Mouse (Mus musculus): ENCODE data around the gene 1700025G04Rik. TPM values are rescaled to one million over a fixed set of nuclear protein-coding genes. Genes with fewer than 3 reads are reported as not detected.

1700025G04Rik gene
- total and polyA plus RNA-seq, 2 experiments from 2014 or later: 25.5 to 43.2 TPM

DNA sequence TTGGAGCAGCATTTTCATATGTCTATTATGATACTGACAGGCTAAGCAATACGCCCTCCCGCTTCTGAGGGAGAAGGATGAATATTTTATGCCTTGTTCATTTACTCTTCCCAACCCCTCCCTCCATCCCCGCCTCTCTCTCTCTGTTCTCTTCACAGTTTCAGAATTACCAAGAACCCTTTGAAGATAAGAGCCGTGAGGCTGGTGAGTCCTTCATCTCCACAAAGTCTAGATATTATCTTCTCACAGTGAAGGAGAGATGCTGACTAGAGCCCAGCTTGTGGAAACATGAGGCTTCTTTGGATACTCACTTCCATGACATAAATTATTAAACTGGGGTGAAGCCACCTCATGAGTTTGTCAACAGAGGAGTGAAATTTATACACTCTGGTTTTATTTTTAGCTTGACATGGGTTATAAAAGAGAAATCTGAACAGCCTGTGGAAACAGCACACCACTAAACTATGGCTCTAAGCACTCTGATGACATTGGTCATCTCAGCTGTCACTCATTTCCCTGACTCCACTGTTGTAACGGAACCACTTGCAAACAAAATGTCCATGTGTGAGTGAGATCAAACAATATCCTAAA is 116.7 kb downstream of the 1700025G04Rik start:
- H3K27ac ChIP-seq (ENCODE audit: low read depth, low read length): no peak overlapping the region
- 66% methylated on average over 5 of the region's 5 CpGs for WGBS
- H3K27me3 ChIP-seq (ENCODE audit: insufficient read depth, low read length): no peaks in the 10 kb centered on the region
- TF ChIP-seq CTCF (IDR thresholded peaks at IDR 0.05; ENCODE audit: low read depth): no peak
- no peak for DNase-seq
- no peak overlapping the region for H3K4me2 ChIP-seq (ENCODE audit: low read depth)
- peak; percentile 47; the same call in 1 of the 2 replicates for ATAC-seq
- peaks cover 4% of the 10 kb centered on the region; the same call in 1 of the 2 replicates for H3K4me1 ChIP-seq (ENCODE audit: insufficient read depth)
- H3K9ac ChIP-seq: no peak overlapping the region
- no peak overlapping the region for H3K4me3 ChIP-seq (ENCODE audit: low read depth, low read length)
- no peaks in the 10 kb centered on the region for H3K9me3 ChIP-seq (ENCODE audit: low read length)
- H3K36me3 ChIP-seq (ENCODE audit: insufficient read depth): no peaks in the 10 kb centered on the region; the same call in 1 of the 2 replicates

DNA sequence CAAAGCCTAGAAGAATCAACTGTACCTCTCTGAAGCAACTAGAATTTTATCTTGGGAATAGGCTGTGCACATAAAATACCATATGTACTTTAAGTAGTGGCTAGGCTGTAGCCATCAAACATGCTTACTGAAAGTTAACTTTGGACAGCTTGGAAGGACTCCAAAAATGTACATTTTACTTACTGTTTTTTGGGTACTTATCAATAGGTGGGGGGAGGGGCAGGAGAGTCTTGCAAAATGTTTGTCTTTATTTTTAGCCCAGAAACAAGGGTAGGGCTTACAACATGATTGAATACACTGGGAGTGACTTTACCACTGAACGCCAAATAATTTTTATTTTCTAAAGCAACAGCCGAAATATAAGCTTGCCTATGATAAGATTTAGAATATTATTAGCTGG is 118.3 kb downstream of the 1700025G04Rik start:
- H3K4me1 ChIP-seq (ENCODE audit: insufficient read depth): 0 out of 2 replicates have a peak, but pooled peaks cover 4% of the 10 kb centered on the region
- no peak overlapping the region for H3K9ac ChIP-seq
- H3K9me3 ChIP-seq (ENCODE audit: low read length): no peaks in the 10 kb centered on the region
- 96% methylated on average over 2 of the region's 2 CpGs for WGBS
- H3K27ac ChIP-seq (ENCODE audit: low read depth, low read length): no peak overlapping the region
- TF ChIP-seq CTCF (IDR thresholded peaks at IDR 0.05; ENCODE audit: low read depth): no peak
- H3K4me2 ChIP-seq (ENCODE audit: low read depth): no peak overlapping the region
- H3K4me3 ChIP-seq (ENCODE audit: low read depth, low read length): no peak overlapping the region
- DNase-seq: no peak
- no peaks in the 10 kb centered on the region for H3K27me3 ChIP-seq (ENCODE audit: insufficient read depth, low read length)
- H3K36me3 ChIP-seq (ENCODE audit: insufficient read depth): no peaks in the 10 kb centered on the region; the same call in 1 of the 2 replicates
- ATAC-seq: no peak

GRCm38 (mm10) chr1:151968126-151968525 is 121.8 kb downstream of the 1700025G04Rik start:
- no peak overlapping the region for H3K27ac ChIP-seq (ENCODE audit: low read depth, low read length)
- no peak for TF ChIP-seq CTCF (IDR thresholded peaks at IDR 0.05; ENCODE audit: low read depth)
- no peak overlapping the region for H3K4me2 ChIP-seq (ENCODE audit: low read depth)
- 0 out of 2 replicates have a peak, but pooled peaks cover 3% of the 10 kb centered on the region for H3K4me1 ChIP-seq (ENCODE audit: insufficient read depth)
- no peak overlapping the region for H3K9ac ChIP-seq
- no peaks in the 10 kb centered on the region for H3K9me3 ChIP-seq (ENCODE audit: low read length)
- H3K4me3 ChIP-seq (ENCODE audit: low read depth, low read length): no peak overlapping the region
- no peaks in the 10 kb centered on the region for H3K36me3 ChIP-seq (ENCODE audit: insufficient read depth)
- DNase-seq (no peak), ATAC-seq (no peak)
- H3K27me3 ChIP-seq (ENCODE audit: insufficient read depth, low read length): no peaks in the 10 kb centered on the region
- 96% methylated on average over 5 of the region's 5 CpGs for WGBS

DNA sequence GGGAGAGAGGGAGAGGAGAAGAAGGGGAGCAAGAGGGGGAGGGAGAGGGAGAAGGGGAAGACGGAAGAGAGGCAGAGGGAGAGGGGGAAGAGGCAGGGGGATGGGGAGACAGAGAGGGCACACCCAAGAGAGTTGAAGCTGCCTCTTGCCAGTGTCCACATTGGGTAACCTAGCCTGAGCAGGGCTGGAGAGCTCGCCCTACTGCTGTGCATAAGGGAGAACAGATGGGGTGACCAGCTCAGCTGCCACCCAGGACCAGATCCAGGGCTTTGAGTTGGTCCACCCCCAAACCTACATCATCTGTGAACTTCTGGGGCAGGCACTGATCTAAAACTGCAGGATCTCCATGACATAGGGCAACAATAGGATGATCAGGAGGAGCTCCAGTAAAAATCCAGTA is 125.1 kb downstream of the 1700025G04Rik start:
- no peak for TF ChIP-seq CTCF (IDR thresholded peaks at IDR 0.05; ENCODE audit: low read depth)
- Histone ChIP-seq H3K27ac (ENCODE audit: low read depth, low read length) (no peak overlapping the region), H3K4me1 (ENCODE audit: insufficient read depth) (no peaks in the 10 kb centered on the region), H3K9me3 (ENCODE audit: low read length) (no peaks in the 10 kb centered on the region), H3K9ac (no peak overlapping the region), H3K4me2 (ENCODE audit: low read depth) (no peak overlapping the region), H3K4me3 (ENCODE audit: low read depth, low read length) (no peak overlapping the region), H3K27me3 (ENCODE audit: insufficient read depth, low read length) (no peaks in the 10 kb centered on the region), H3K36me3 (ENCODE audit: insufficient read depth) (no peaks in the 10 kb centered on the region)
- 100% methylated on average over 2 of the region's 2 CpGs for WGBS
- DNase-seq (no peak), ATAC-seq (no peak)

GRCm38 (mm10) chr1:151963248-151963647 is 126.7 kb downstream of the 1700025G04Rik start:
- no peaks in the 10 kb centered on the region for H3K4me1 ChIP-seq (ENCODE audit: insufficient read depth)
- WGBS: 89% methylated on average over 7 of the region's 7 CpGs
- TF ChIP-seq CTCF (IDR thresholded peaks at IDR 0.05; ENCODE audit: low read depth): no peak
- no peak overlapping the region for H3K4me2 ChIP-seq (ENCODE audit: low read depth)
- no peak overlapping the region for H3K27ac ChIP-seq (ENCODE audit: low read depth, low read length)
- DNase-seq: no peak
- H3K9me3 ChIP-seq (ENCODE audit: low read length): no peaks in the 10 kb centered on the region
- H3K36me3 ChIP-seq (ENCODE audit: insufficient read depth): no peaks in the 10 kb centered on the region
- H3K27me3 ChIP-seq (ENCODE audit: insufficient read depth, low read length): no peaks in the 10 kb centered on the region
- H3K9ac ChIP-seq: no peak overlapping the region
- no peak for ATAC-seq
- H3K4me3 ChIP-seq (ENCODE audit: low read depth, low read length): no peak overlapping the region

- no peak overlapping the region for H3K27ac ChIP-seq (ENCODE audit: low read depth, low read length)
- no peaks in the 10 kb centered on the region for H3K27me3 ChIP-seq (ENCODE audit: insufficient read depth, low read length)
- H3K36me3 ChIP-seq (ENCODE audit: insufficient read depth): no peaks in the 10 kb centered on the region
- DNase-seq: no peak
- no peaks in the 10 kb centered on the region; the same call in 1 of the 2 replicates for H3K4me1 ChIP-seq (ENCODE audit: insufficient read depth)
- no peak overlapping the region for H3K4me3 ChIP-seq (ENCODE audit: low read depth, low read length)
- no peak for TF ChIP-seq CTCF (IDR thresholded peaks at IDR 0.05; ENCODE audit: low read depth)
- no peak overlapping the region for H3K9ac ChIP-seq
- H3K9me3 ChIP-seq (ENCODE audit: low read length): no peaks in the 10 kb centered on the region
- no peak for ATAC-seq
- WGBS: 65% methylated on average over 6 of the region's 6 CpGs
- H3K4me2 ChIP-seq (ENCODE audit: low read depth): no peak overlapping the region
These were observed 127.8 kb downstream of the 1700025G04Rik start for GRCm38 (mm10) chr1:151962078-151962477.

DNA sequence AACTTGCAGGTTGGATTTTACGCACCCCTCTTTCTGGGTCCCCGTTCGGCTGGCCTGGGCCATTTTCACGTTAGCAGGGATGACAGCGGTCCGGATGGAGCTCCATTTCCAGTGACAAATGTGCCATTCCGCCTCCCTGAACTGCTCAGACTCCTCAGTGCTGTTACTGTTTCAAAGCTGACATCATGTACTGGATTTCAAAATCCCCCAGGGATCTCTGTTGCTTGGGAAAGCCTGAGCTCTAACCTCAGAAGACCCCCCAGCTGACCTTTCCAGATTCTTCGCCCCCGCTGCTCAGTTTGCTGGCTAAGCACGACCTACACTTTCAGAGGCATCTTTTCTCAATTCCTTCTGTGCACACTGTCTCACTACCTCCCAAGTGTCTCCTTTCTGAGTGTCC is 128.7 kb downstream of the 1700025G04Rik start:
- WGBS: 91% methylated on average over 10 of the region's 10 CpGs
- ATAC-seq: no peak

More for the DNA sequence above, 128.7 kb downstream of the 1700025G04Rik start:
- H3K36me3 ChIP-seq (ENCODE audit: insufficient read depth): no peaks in the 10 kb centered on the region
- TF ChIP-seq CTCF (IDR thresholded peaks at IDR 0.05; ENCODE audit: low read depth): no peak
- H3K27ac ChIP-seq (ENCODE audit: low read depth, low read length): no peak overlapping the region
- H3K27me3 ChIP-seq (ENCODE audit: insufficient read depth, low read length): no peaks in the 10 kb centered on the region
- no peaks in the 10 kb centered on the region; the same call in 1 of the 2 replicates for H3K4me1 ChIP-seq (ENCODE audit: insufficient read depth)
- no peak overlapping the region for H3K4me3 ChIP-seq (ENCODE audit: low read depth, low read length)
- no peak for DNase-seq
- no peak overlapping the region for H3K9ac ChIP-seq
- no peak overlapping the region for H3K4me2 ChIP-seq (ENCODE audit: low read depth)
- no peaks in the 10 kb centered on the region for H3K9me3 ChIP-seq (ENCODE audit: low read length)
